Mouse (Mus musculus) neural tube, embryonic 14.5 days (tissue): ENCODE data around the gene Nkrf. TPM values are rescaled to one million over a fixed set of nuclear protein-coding genes. Genes with fewer than 3 reads are reported as not detected.
"Not testable (repeated sequence)": the region's sequence is repeated elsewhere in the genome, so short reads cannot be mapped to it uniquely, and the experiment has no call there.

Experiments used
- ATAC-seq: fragments of 200-750 bp; cut with Nextera tagmentation; 2 replicates; pipeline ENCODE4 v1.8.0; 2017; ENCODE audit warnings: low read depth, mild to moderate bottlenecking, moderate TSS enrichment, moderate library complexity
- H3K27ac ChIP-seq: fragments of 300-500 bp; sonication (generic); 2 replicates; pipeline ENCODE4 v1.5.1; 2014; ENCODE audit warnings: low read depth, mild to moderate bottlenecking, control low read depth, low read length, moderate library complexity, mixed read lengths
- H3K27me3 ChIP-seq: fragments of 300-500 bp; sonication (generic); 2 replicates; pipeline ENCODE4 v1.6.1; 2014; ENCODE audit warnings: low read length; ENCODE audit not compliant: control insufficient read depth, insufficient read depth
- H3K36me3 ChIP-seq: fragments of 300-500 bp; sonication (generic); 2 replicates; pipeline ENCODE4 v1.6.1; 2014; ENCODE audit warnings: low read length, mixed read lengths; ENCODE audit not compliant: control insufficient read depth, insufficient read depth
- H3K4me1 ChIP-seq: fragments of 300-500 bp; sonication (generic); 2 replicates; pipeline ENCODE4 v1.6.1; 2014; ENCODE audit warnings: low read length; ENCODE audit not compliant: control insufficient read depth, insufficient read depth
- H3K4me2 ChIP-seq: fragments of 300-500 bp; sonication (generic); 2 replicates; pipeline ENCODE4 v1.6.1; 2014; ENCODE audit warnings: mild to moderate bottlenecking, low read depth, low read length, control low read depth
- H3K4me3 ChIP-seq: fragments of 300-500 bp; sonication (generic); 2 replicates; pipeline ENCODE4 v1.5.1; 2014; ENCODE audit warnings: low read depth, low read length, control low read depth, mixed read lengths
- H3K9ac ChIP-seq: fragments of 300-500 bp; sonication (generic); replicated peaks from 2 replicates; pipeline ENCODE4 v1.6.1; 2014; ENCODE audit warnings: low read depth, mild to moderate bottlenecking, control low read depth, low read length, mixed read lengths
- H3K9me3 ChIP-seq: fragments of 300-500 bp; sonication (generic); 2 replicates; pipeline ENCODE4 v1.6.1; 2016; ENCODE audit warnings: low read length; ENCODE audit not compliant: control insufficient read depth
- WGBS: fragments of 180-500 bp; shearing (Covaris S2); extraction: QIAGEN DNeasy Blood & Tissue Kit; methylation state at CpG from one replicate; pipeline ENCODE4 v1.1.7; 2014; 5-methylcytosine and 5-hydroxymethylcytosine counted together
- polyA plus RNA-seq: library from polyadenylated mRNA; unstranded; fragments of >200 nt; fragmentation: Nextera tagmentation; extraction: Ambion mirVana; gene quantifications from 2 replicates; pipeline ENCODE4 v1.2.1, GENCODE M21; 2014

Gene Nkrf
- polyA plus RNA-seq, 1 experiment from 2014 or later, result 25.6 TPM

DNA sequence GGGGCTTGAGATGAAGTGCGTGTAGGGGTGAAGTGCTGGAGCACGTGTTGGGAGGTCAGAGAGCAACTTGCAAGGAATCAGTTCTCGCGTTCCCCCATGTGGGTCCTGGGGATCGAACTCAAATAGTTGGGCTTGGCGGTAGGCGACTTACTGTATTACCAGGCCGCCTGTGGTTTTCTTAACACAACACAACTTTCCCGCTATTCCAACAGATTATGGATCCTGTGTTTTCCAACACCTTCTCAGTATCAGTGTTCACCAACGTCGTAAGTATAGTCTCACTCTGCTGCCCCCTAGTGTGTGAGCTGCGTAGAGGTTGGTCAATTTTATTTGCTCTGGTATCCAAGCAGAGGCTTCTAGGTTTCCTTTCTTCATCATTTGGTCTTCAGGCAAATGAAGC, 8.6 kb upstream of the Nkrf start:
- no peaks in the 10 kb centered on the region for H3K36me3 ChIP-seq
- H3K4me2 ChIP-seq, result no peak overlapping the region
- H3K4me3 ChIP-seq, result no peak overlapping the region
- H3K9ac ChIP-seq, result no peak overlapping the region
- H3K9me3 ChIP-seq, result no peaks in the 10 kb centered on the region
- ATAC-seq, result 0 out of 2 replicates have a peak, but pooled peaks have one; percentile 31
- WGBS, result 43% methylated on average over 12 of the region's 12 CpGs
- H3K4me1 ChIP-seq, result no peaks in the 10 kb centered on the region
- H3K27ac ChIP-seq, result no peak overlapping the region
- no peaks in the 10 kb centered on the region for H3K27me3 ChIP-seq

DNA sequence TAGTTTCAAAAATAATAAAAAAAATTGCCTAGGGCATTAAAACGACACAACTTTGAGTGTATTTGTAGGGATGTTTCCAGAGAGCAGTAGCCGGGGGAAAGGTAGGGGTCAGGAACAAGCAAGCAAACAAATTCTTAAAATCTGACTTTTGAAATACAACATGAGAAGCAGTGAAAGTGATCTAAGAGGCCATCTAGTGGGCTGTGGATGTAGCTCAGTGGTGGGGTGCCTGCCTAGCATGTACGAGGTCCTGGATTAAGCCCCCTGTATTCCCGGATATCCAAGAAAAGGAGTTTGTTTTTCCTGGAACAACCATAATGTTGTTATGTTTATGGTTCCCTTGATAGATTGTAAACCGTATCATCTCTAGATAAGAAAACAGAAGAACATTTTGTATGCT, 3.8 kb upstream of the Nkrf start:
- no peak overlapping the region for H3K4me2 ChIP-seq
- no peak overlapping the region for H3K27ac ChIP-seq
- 41% methylated on average over 5 of the region's 5 CpGs for WGBS
- no peaks in the 10 kb centered on the region for H3K9me3 ChIP-seq
- H3K27me3 ChIP-seq, result no peaks in the 10 kb centered on the region
- H3K4me3 ChIP-seq, result no peak overlapping the region
- H3K36me3 ChIP-seq, result no peaks in the 10 kb centered on the region
- no peaks in the 10 kb centered on the region for H3K4me1 ChIP-seq
- ATAC-seq, result no peak
- H3K9ac ChIP-seq, result no peak overlapping the region

DNA sequence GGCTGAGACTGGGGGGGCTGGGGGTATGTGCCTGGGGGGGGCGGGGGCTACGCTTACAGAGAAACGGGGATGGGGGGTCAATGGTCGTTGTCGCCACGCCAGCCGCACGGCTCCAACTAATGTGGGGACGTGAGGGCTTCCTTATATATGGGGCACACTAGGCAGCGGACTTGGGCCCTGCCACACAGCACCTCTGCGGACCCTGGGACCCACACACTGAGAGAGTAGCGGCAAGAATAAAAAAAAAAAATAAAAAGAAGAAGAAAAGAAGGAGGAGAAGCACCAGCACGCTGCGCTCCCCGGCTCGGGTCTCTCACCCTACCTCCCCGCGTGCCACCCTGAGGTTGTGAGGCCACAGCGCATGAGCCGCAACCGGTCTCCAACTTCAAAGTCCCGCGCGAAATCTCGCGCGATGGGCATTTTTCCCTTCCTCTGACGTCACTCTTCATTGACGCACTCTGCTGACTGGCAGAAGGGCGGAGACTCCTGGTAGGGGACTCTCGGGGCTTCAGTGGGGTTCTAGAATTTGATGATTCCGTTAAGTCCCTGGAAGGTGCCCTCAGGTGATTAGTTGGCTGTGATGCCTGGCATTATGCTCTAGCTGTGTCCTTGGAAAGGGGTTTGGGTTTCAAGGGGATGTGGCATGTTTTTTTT, 543 bp upstream of the Nkrf start:
- peak overlapping the region; percentile 82 for H3K27ac ChIP-seq
- peak overlapping the region; percentile 50 for H3K4me3 ChIP-seq
- 23% methylated on average over 25 of the region's 32 CpGs for WGBS
- peak overlapping the region; percentile 50 for H3K4me2 ChIP-seq
- no peaks in the 10 kb centered on the region for H3K36me3 ChIP-seq
- no peaks in the 10 kb centered on the region for H3K27me3 ChIP-seq
- H3K9me3 ChIP-seq, result no peaks in the 10 kb centered on the region
- peak overlapping the region; percentile 62 for H3K9ac ChIP-seq
- peak; percentile 94 for ATAC-seq
- H3K4me1 ChIP-seq, result no peaks in the 10 kb centered on the region

DNA sequence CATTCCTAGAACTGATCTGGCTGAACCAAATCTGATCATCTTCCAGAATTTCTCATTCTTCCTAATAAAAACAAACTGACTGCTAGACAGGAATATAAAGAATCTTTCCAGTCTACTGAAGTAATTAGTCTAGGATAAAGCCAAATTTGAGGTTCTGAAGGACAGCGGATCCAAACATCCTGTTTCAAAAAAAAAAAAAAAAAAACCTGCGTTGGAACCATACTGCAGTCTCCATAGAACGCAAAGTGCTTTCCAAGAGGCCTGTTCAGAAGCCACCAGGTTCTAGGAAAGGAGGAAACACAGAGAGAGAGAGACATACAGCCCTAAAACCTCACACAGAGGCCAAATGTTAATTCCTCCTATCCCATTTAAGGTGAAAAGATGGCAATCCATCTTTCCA, 1.0 kb downstream of the Nkrf start:
- Histone ChIP-seq H3K4me1 (no peaks in the 10 kb centered on the region), H3K27ac (peak overlapping the region; percentile 82), H3K9ac (peak overlapping the region; percentile 62), H3K4me3 (peak overlapping the region; percentile 50), H3K9me3 (no peaks in the 10 kb centered on the region), H3K4me2 (peak overlapping the region; percentile 42), H3K27me3 (no peaks in the 10 kb centered on the region), H3K36me3 (no peaks in the 10 kb centered on the region)
- ATAC-seq, result no peak
- WGBS, result 27% methylated on average over 3 of the region's 3 CpGs

DNA sequence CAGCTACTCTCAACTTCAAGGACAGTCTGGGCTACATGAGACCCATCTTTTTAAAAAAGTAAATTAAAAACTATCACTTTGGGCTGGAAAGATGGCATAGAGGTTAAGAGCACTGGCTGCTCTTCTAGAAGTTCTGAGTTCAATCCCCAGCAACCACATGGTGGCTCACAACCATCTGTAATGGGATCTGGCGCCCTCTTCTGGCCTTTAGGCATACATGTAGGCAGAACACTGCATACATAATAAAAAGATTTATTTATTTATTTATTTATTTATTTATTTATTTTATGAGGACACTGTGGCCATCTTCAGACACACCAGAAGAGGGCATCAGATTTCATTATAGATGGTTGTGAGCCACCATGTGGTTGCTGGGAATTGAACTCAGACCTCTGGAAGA, 3.8 kb downstream of the Nkrf start:
- not testable (repeated sequence) for H3K4me3 ChIP-seq, H3K27ac ChIP-seq, H3K4me2 ChIP-seq, H3K27me3 ChIP-seq, H3K4me1 ChIP-seq, ATAC-seq, H3K9me3 ChIP-seq, H3K36me3 ChIP-seq, H3K9ac ChIP-seq
- 33% methylated on average over 1 of the region's 1 CpGs for WGBS

DNA sequence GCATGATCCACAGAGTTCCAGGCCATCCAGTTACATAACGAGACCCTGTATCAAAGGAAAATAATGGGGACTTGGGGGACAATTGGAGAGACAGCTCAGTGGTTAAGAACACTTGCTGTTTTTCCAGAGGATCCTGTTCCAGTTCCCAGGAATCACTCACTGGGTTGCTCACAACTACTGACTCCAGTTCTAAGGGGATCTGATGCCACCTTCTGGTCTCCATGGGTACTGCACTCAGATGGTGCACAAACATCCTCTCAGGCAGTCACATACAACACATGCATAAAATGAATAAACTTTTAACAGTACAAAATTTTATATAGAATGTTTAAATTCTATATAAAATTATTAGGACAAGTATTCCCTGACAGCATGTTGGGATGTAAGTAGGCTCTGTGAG, 18.0 kb downstream of the Nkrf start:
- Histone ChIP-seq H3K36me3 (no peaks in the 10 kb centered on the region), H3K27me3 (no peaks in the 10 kb centered on the region), H3K4me3 (no peak overlapping the region), H3K27ac (no peak overlapping the region), H3K4me2 (no peak overlapping the region), H3K9me3 (0 out of 2 replicates have a peak, but pooled peaks cover 3% of the 10 kb centered on the region), H3K9ac (no peak overlapping the region), H3K4me1 (no peaks in the 10 kb centered on the region)
- no peak for ATAC-seq
- WGBS, result 88% methylated on average over 1 of the region's 1 CpGs

DNA sequence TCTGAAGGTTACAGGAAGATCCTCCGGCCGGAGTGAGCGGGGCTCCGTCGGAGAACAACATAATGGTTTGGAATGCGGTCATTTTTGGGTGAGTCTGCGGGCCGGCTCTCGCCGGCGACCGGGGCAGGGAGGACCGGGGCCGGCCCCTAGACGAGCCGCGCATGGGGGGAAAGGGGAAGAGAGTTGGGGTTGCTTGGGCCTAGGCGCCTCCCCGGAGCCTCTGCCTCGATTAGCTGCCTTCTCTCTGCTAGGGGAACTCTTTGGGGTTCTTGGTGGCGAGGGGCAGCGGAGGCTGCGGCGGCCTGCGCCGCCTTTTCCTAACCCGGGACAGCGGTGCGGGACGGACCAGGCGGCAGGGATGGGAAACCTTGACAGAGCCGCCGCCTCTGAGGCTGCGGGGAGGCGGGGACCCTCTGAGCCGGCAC, 28.0 kb downstream of the Nkrf start:
- peak overlapping the region; percentile 47 for H3K4me2 ChIP-seq
- peak; percentile 52 for ATAC-seq

DNA sequence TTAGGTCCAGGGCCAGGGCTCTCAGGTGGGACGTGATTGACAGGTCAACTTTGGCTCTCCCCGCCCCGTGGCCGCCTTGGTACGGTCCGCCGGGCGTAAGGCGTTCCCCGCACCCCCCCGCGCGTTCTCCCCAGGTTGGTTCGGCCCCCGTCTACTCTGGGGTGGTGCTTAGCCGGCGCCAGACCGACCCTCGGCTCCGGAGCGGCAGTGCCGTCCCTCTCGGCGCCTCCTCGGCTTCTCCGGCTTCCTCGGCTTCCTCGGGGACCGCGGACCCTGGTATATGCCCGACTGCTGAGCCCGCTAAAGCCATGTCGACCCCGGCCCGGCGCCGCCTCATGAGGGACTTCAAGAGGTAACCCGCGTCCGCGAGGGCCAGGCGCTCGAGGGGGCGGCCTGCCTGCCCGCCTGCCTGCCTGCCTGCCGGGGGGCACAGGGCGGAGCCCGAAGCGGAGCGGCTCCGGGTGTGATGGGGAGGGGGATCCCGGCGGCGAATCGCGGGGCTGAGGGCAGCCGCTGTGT, 28.5 kb downstream of the Nkrf start:
- WGBS, result 11% methylated on average over 38 of the region's 57 CpGs
- peak; percentile 96 for ATAC-seq
- peak overlapping the region; percentile 69 for H3K9ac ChIP-seq
- peak overlapping the region; percentile 73 for H3K27ac ChIP-seq
- no peaks in the 10 kb centered on the region for H3K9me3 ChIP-seq
- H3K4me3 ChIP-seq, result peak overlapping the region; percentile 66
- no peaks in the 10 kb centered on the region for H3K36me3 ChIP-seq
- H3K4me1 ChIP-seq, result 0 out of 2 replicates have a peak, but pooled peaks cover 4% of the 10 kb centered on the region
- H3K4me2 ChIP-seq, result peak overlapping the region; percentile 47
- no peaks in the 10 kb centered on the region for H3K27me3 ChIP-seq

More for the DNA sequence above, 28.0 kb downstream of the Nkrf start:
- no peaks in the 10 kb centered on the region for H3K9me3 ChIP-seq
- 12% methylated on average over 31 of the region's 36 CpGs for WGBS
- no peaks in the 10 kb centered on the region for H3K27me3 ChIP-seq
- no peaks in the 10 kb centered on the region for H3K36me3 ChIP-seq
- 0 out of 2 replicates have a peak, but pooled peaks cover 4% of the 10 kb centered on the region for H3K4me1 ChIP-seq
- peak overlapping the region; percentile 69 for H3K9ac ChIP-seq
- H3K27ac ChIP-seq, result peak overlapping the region; percentile 73
- H3K4me3 ChIP-seq, result peak overlapping the region; percentile 66

DNA sequence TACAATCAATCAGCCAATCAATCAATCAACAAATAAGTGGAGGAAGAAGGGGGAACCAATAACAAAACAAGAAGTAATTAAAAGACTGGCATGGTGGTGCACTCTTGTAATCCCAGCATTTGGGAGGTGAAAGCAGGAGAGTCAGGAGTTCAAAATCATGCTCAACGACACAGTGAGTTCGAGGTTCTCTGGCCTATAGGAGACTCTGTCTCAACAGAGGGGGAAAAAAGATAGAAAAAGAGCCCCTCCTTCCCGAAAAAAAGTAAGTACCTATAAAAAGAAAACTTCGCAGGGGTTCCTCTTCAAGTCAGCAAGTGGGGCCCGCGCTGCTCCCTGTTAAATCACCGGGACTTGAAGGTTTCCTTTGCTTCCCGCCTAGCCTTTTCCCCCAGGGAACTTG, 28.9 kb downstream of the Nkrf start, which contains the start of the genes Ube2a and C330007P06Rik:
Gene Ube2a, plus strand, starts transcription at position 136 of the 400 bp plus-strand sequence.
Gene C330007P06Rik, minus strand, starts transcription at position 347 of the 400 bp plus-strand sequence.
- 26% methylated on average over 8 of the region's 8 CpGs for WGBS
- no peaks in the 10 kb centered on the region for H3K36me3 ChIP-seq
- peak within 1 kb of the TSS; percentile 73 for H3K27ac ChIP-seq
- ATAC-seq, result peak; percentile 55; the same call in 1 of the 2 replicates
- no peaks in the 10 kb centered on the region for H3K27me3 ChIP-seq
- 0 out of 2 replicates have a peak, but pooled peaks cover 4% of the 10 kb centered on the region for H3K4me1 ChIP-seq
- no peaks in the 10 kb centered on the region for H3K9me3 ChIP-seq
- peak within 1 kb of the TSS; percentile 69 for H3K9ac ChIP-seq
- H3K4me3 ChIP-seq, result peak within 1 kb of the TSS; percentile 66
- peak within 1 kb of the TSS; percentile 47 for H3K4me2 ChIP-seq
